Mouse (Mus musculus): ENCODE results near the gene Fxyd2. TPM values are rescaled to one million over a fixed set of nuclear protein-coding genes. Genes with fewer than 3 reads are reported as not detected.

Fxyd2 gene
- polyA plus RNA-seq, 1 experiment from 2014 or later: 2,959 TPM

DNA sequence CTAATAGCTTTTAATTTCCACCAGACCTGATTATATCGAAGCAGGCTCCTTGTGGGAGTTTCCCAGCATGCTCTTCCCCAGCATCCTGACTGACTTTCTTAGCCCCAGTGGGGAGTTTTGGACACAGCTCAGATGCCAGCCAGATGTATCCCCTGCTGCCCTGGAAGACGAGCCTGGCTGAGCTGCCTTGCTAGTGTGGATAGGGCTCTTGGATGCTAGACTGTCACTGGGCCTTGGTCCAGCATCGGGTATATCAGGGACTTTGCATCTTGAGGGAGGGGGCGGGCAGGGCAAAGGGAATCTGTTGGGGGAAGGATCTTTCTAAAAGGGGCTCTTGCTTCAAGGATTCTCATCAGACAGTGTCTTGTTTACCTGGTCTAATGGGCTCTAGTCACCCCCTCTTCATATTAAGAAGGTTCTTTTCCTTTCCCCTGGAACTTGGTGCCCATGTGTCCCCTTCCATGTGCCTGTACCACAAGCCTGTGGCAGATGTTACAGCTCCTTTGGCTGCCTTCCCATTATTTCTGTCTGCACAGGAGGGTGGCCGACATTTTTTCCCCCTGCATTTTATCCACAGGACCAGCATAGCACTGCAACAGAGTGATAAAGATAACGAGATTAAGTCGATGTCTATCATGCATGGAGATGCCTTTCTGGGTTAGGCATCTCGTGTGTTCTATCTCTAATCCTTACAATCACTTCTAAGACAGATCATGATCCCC is 55.6 kb downstream of the Fxyd2 start:
- 65% methylated on average over 8 of the region's 8 CpGs for WGBS
- H3K9ac ChIP-seq (ENCODE audit: low read depth, low read length): no peak overlapping the region

GRCm38 (mm10) chr9:45457200-45457599 is 57.7 kb downstream of the Fxyd2 start:
- WGBS: 25% methylated on average over 7 of the region's 7 CpGs
- H3K27ac ChIP-seq: no peak overlapping the region
- TF ChIP-seq CTCF (IDR thresholded peaks at IDR 0.05; ENCODE audit: low read depth): no peak
- no peaks in the 10 kb centered on the region for H3K36me3 ChIP-seq (ENCODE audit: insufficient read depth, low read length)
- peak; percentile 18 for DNase-seq (ENCODE audit: low spot score)
- H3K27me3 ChIP-seq (ENCODE audit: insufficient read depth, low read length): no peaks in the 10 kb centered on the region
- H3K9ac ChIP-seq (ENCODE audit: low read depth, low read length): no peak overlapping the region
- no peaks in the 10 kb centered on the region for H3K4me1 ChIP-seq (replicated peaks; ENCODE audit: insufficient read depth, low read length)
- H3K4me2 ChIP-seq (ENCODE audit: low read length): no peak overlapping the region
- H3K9me3 ChIP-seq (replicated peaks; ENCODE audit: low read length): no peaks in the 10 kb centered on the region
- ATAC-seq (replicated peaks; ENCODE audit: low FRiP score, low read depth): no peak
- H3K4me3 ChIP-seq (replicated peaks; ENCODE audit: low read depth, low read length): no peak overlapping the region

More for the DNA sequence above, 55.6 kb downstream of the Fxyd2 start:
- no peak for DNase-seq (ENCODE audit: low spot score)
- Histone ChIP-seq H3K27ac (no peak overlapping the region), H3K27me3 (ENCODE audit: insufficient read depth, low read length) (no peaks in the 10 kb centered on the region), H3K4me2 (ENCODE audit: low read length) (no peak overlapping the region), H3K4me1 (replicated peaks; ENCODE audit: insufficient read depth, low read length) (no peaks in the 10 kb centered on the region), H3K9me3 (replicated peaks; ENCODE audit: low read length) (no peaks in the 10 kb centered on the region), H3K36me3 (ENCODE audit: insufficient read depth, low read length) (no peaks in the 10 kb centered on the region), H3K4me3 (replicated peaks; ENCODE audit: low read depth, low read length) (no peak overlapping the region)
- ATAC-seq (replicated peaks; ENCODE audit: low FRiP score, low read depth): no peak
- TF ChIP-seq CTCF (IDR thresholded peaks at IDR 0.05; ENCODE audit: low read depth): no peak

- no peaks in the 10 kb centered on the region for H3K36me3 ChIP-seq (ENCODE audit: insufficient read depth, low read length)
- H3K4me3 ChIP-seq (replicated peaks; ENCODE audit: low read depth, low read length): no peak overlapping the region
- no peaks in the 10 kb centered on the region for H3K4me1 ChIP-seq (replicated peaks; ENCODE audit: insufficient read depth, low read length)
- no peak overlapping the region for H3K27ac ChIP-seq
- H3K9me3 ChIP-seq (replicated peaks; ENCODE audit: low read length): no peaks in the 10 kb centered on the region
- DNase-seq (ENCODE audit: low spot score): no peak
- H3K9ac ChIP-seq (ENCODE audit: low read depth, low read length): no peak overlapping the region
- ATAC-seq (replicated peaks; ENCODE audit: low FRiP score, low read depth): no peak
- WGBS: 51% methylated on average over 14 of the region's 14 CpGs
- no peaks in the 10 kb centered on the region for H3K27me3 ChIP-seq (ENCODE audit: insufficient read depth, low read length)
- no peak for TF ChIP-seq CTCF (IDR thresholded peaks at IDR 0.05; ENCODE audit: low read depth)
- no peak overlapping the region for H3K4me2 ChIP-seq (ENCODE audit: low read length)
Observed at GRCm38 (mm10) chr9:45458363-45458762, 58.9 kb downstream of the Fxyd2 start.

Other genes with a start within 250 kb of the Fxyd2 start
- 0.08 TPM in 1 of 2 replicates, not detected in the other for gene BC049352, start 217.7 kb upstream of the Fxyd2 start, polyA plus RNA-seq (2015; fragmentation: Nextera tagmentation; extraction: Ambion mirVana)
- gene Tmprss4, start 195.6 kb upstream of the Fxyd2 start, polyA plus RNA-seq (2015; fragmentation: Nextera tagmentation; extraction: Ambion mirVana): 0.36 and 0.46 TPM in 2 replicates
- gene Il10ra, start 130.5 kb upstream of the Fxyd2 start, polyA plus RNA-seq (2015; fragmentation: Nextera tagmentation; extraction: Ambion mirVana): 0.70 and 1.1 TPM in 2 replicates
- gene Tmprss13, start 80.6 kb upstream of the Fxyd2 start, polyA plus RNA-seq (2015; fragmentation: Nextera tagmentation; extraction: Ambion mirVana): 0.46 and 0.76 TPM in 2 replicates
- 141 and 147 TPM in 2 replicates for gene Fxyd6, start 29.5 kb upstream of the Fxyd2 start, polyA plus RNA-seq (2015; fragmentation: Nextera tagmentation; extraction: Ambion mirVana)
- gene Dscaml1, start 27.0 kb downstream of the Fxyd2 start, polyA plus RNA-seq (2015; fragmentation: Nextera tagmentation; extraction: Ambion mirVana): 0.09 and 0.24 TPM in 2 replicates

Data from kidney, postnatal 0 days (tissue).